Mouse (Mus musculus) spleen, adult 12 weeks (tissue): ENCODE measurements around the gene Ece2.

Experiments
- DNase-seq: peaks from one replicate; pipeline ENCODE4 v3.0.0; 2022; ENCODE audit warnings: low spot score

Ece2 gene

GRCm38 (mm10) chr16:20690774-20691173, 61.1 kb downstream of the Ece2 start:
- DNase-seq: no peak

- DNase-seq: no peak
These were observed 62.0 kb downstream of the Ece2 start for GRCm38 (mm10) chr16:20691617-20692016.

GRCm38 (mm10) chr16:20692241-20692965, 62.8 kb downstream of the Ece2 start:
- no peak for DNase-seq

- DNase-seq: no peak
These were observed 63.6 kb downstream of the Ece2 start, which contains the start of gene Fam131a for GRCm38 (mm10) chr16:20693111-20693701. Gene Fam131a, plus strand, starts transcription at chr16:20693241.

GRCm38 (mm10) chr16:20694781-20695180, 65.2 kb downstream of the Ece2 start:
- DNase-seq: no peak

GRCm38 (mm10) chr16:20695622-20696323, 66.1 kb downstream of the Ece2 start:
- DNase-seq: no peak
